Mouse (Mus musculus) layer of hippocampus, postnatal 36 days (tissue): ENCODE measurements around the gene Krt6a. TPM values are rescaled to one million over a fixed set of nuclear protein-coding genes. Genes with fewer than 3 reads are reported as not detected.
"Not testable (repeated sequence)": the region's sequence is repeated elsewhere in the genome, so short reads cannot be mapped to it uniquely, and the experiment has no call there.

Experiments used
- DNase-seq, 2 experiments: peaks; one replicate each; pipeline ENCODE4 v3.0.0; 2022
- total RNA-seq, 2 experiments: library from RNA; stranded (reverse); gene quantifications; 2 replicates each; pipeline ENCODE4 v1.2.3; 2021

The Krt6a gene
- total RNA-seq, result not detected

DNA sequence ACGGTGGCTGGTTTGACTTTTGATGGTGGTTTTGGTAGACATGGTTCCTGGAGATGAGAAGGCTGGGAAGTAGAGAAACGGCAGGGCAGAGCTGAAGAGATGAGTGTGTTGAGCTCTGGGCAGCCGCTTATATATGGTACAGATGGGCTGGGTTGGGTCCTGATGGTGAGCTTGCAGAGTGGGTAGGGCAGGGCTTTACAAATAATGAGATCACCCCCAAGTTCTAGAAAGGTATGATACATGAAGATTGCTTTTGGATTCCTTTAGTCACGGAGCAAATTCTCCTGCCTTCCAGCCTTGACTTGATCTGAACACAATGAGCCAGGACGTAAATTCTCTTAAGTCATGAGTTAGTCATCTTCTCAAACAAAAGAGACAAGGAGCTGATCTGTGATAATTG, at the start of gene Krt6a:
Krt6a (minus strand) TSS at position 101 of the 400 bp plus-strand sequence.
- DNase-seq, result no peak

DNA sequence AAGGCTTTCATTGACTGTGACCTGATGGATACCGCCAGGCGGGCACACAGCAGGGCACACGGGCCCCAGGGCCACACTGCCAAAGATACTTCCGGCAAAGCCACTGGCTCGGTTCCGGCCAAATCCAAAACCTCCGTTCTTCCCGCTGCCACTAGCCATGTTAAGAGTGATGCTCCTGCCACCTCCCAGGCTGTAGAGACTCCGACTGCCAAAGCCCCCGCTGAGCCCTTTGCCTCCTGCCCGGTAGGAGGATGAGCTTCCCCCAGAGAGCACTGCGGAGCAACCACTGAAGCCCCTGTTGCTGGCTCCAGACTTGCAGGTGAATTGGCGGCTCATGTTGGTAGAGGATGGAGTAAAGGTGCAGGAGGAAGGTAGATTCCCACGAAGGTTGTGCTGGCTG, 48.6 kb upstream of the Krt6a start, which contains the start of gene Krt71:
Krt71 (minus strand) TSS at position 399 of the 400 bp plus-strand sequence.
- no peak for DNase-seq

DNA sequence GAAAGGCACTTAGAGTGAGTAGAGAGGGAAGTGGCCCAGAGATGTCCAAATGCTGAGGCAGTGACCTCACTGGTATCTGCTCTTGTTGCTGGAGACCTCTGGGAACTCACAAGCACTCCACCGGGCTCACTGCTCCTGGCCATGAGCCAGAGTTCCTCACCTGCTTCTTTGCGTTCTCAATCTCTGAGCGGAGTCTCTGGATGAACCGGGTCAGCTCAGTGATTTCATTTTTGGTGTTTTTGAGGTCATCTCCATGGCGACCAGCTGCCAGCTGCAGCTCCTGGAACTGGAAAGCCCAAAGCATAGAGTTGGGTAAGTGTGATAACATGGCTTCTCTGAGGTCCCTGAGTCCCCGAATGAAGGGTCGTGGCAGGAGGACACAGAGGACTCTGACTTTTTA, 43.7 kb upstream of the Krt6a start:
- no peak for DNase-seq

DNA sequence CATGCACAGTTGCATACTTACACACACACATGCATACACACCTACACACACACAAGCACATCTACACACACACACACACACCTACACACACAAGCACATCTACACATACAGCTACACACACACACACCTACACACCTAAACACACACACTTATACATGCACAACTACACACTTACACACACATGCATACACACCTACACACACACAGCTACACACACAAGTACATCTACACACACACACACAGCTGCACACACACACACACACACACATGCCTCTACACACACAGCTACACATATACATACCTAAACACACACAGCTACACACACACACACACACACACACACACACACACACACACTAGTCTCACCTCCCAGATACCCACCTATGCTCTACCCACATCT, 36.5 kb upstream of the Krt6a start:
- no peak for DNase-seq

DNA sequence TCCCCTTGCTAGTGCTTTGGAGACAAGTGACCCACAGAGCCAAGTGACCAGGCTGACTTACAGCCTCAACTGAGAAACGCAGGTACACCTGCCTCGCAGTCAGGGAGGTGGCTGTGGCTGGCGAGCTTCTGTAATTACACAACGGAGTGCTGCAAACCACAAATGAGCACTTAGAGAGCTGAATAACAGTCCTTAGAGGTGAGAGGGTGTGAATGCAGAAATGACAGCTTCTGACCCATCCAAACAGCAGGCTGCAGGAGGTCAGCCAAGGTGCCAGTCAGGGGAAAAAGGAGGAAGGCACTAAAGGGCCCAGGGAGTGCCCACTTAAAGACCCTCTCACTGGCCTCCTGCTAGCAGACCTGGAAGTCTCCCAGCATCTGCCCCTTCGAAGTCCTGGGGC, 30.6 kb upstream of the Krt6a start:
- DNase-seq, result no peak

DNA sequence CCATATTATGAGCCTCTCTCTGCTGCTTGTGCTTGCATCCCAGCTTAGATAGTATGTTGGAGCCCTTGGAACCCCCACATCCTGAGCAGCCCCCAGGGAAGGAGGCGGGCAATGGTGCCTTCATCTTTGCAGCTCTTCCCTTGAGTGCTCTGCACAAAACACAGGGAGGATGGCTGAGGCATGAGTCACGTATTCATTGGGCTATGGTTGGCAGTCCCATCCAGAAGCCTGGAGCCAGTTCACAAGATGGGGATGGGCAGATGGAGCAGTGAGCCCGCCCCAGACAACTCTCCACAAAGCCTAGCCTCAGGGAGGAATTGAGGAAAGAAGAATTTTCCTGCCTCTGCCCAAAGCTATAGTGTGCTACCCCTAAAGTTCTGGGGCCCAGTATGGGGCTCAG, 21.7 kb upstream of the Krt6a start:
- no peak for DNase-seq

DNA sequence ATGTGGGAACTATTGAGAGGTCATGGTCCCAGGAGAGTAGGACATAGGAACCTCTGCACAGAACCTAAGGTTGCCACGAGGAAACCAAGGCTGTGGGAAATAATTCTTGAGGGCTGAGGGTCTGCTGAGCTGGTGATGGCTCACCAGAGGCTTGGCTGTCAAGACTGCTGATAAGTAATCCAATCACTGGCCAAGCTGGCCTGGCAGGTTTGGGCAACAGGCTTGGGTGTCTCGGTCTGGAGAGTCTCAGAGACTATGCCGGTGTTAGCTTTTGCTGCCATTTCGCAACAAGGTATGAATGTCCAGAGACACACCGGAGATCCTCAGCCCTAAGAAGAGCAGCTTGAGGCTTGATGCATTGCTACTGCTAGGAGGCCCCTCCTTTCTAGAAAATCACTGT, 20.2 kb upstream of the Krt6a start:
- no peak for DNase-seq

DNA sequence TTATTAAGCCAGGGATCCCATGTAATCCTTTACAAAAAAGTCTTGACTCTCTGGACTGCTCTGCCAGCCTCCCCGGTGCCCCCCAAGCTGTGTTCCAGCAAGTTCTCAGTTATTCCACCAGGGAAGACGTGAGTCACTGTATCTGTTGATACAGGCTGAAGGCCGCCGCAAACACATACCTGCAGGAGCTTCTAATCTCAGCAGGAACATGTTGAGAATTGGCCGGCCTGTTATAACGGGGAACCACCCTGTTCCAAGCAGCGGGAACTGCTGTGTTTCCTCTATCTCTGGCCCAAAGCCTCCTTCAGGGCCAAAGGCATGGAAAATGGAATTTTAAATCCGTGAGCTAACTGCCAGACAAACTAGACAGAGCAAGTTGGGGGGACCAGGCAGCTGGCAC, 19.6 kb upstream of the Krt6a start:
- no peak for DNase-seq

DNA sequence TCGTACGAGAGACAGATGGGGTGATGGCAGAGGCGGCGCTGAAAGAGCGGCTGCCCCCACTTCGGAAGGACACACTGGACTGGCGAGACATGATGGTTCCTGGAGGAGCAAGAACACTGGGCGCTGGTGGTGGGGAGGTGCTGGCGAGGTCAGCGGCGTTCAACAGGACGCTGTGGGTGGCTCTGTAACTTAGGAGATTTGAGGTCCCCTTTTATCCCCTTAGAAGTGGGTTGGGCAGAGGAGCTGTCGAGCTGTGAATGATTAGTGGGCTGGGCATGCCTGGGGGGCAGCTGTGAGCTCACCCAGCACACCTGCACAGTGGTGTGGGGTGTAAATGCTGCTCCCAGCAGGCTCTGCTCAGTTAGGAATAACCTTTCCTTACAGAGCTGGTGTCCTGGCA, 18.6 kb upstream of the Krt6a start, which contains the start of gene Krt5:
Krt5 (minus strand) TSS at position 179 of the 400 bp plus-strand sequence.
- DNase-seq, result no peak

DNA sequence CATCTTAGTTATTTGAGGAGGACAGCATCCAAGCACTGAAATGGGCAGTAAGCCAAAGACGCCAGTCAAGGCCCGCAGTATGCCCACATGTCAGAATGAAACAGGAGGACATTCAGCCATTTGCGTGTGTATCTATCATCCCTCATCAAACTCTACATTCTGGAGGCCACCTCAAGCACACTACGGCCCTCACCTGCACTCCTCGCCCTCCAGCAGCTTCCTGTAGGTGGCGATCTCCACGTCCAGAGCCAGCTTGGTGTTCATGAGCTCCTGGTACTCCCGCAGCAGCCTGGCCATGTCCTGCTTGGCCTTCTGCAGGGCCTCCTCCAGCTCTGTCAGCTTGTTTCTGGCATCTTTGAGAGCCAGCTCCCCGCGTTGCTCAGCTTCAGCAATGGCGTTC, 14.6 kb upstream of the Krt6a start:
- DNase-seq, result no peak

DNA sequence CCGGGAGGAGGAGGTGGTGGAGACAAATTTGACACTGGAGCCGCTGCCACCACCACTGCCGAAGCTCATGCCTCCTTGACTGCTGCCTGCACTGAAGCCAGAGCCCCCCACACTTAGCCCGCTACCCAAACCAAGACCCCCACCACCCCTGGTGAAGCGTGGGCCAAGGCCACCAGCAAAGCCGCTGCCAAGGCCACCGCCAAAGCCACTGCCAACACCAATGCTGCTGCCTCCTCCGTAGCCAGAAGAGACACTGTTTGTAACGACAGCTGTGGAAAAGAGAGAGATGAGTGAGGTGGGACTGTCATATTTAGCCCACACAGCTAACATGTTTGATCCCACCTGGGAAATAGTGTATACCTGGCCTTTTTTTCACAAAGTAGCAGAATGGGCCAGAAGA, 13.3 kb upstream of the Krt6a start:
- DNase-seq, result no peak

DNA sequence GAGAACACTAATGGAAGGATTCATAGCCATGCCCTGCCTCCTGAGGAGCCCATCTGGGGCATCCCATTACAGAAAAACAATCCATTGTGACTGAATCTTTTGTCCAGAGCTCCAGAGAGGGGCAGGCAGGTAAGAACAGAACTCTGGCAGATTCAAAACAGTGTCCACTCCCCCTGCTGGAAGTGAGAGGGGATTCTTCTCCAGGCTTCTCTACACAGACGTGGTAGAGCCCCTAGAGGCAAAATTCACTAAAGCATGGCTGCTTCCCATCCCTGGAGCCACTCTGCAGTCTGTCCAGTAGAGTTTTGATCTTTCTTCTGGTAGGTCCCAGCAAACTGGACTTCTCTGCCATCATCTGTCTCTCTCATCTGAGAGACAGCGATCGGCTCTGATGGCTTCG, 10.0 kb upstream of the Krt6a start:
- no peak for DNase-seq

DNA sequence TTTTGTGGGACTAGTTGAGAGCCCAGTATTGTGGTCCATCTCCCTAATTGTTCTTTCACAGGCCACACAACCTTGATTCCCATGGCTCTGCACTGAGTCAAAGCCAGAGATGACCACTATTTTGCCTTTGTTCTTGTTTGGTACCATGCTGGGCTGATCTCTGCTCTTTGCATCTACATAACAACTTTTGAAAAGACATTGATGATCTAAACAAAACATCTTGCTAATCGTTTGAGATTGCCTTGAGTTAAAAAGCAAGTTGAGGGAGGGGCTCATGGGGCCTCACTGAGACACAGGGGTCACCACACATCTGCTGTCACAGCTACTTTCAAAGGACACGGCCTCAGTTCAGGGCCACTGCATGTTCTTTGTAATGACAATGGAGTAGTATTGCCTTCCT, 8.3 kb upstream of the Krt6a start:
- DNase-seq, result no peak

DNA sequence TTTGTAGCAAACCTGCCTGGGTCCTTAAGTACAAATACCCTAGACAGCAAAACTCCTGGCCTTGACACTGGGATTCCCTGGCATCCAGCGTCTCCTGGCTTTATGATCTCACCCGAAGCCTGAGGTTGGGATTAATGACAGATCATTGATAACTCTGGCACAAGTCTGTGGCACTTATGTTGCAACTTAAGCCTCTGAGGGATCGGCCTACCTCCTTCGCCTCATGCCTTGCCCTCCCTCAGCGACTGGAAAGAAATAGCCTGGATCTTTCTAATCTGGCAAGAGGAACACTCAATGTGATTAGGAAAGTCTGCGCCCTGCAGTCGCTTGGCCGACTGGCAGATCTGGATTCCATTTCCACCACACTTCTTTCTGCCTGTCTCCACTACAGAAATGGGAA, 5.8 kb upstream of the Krt6a start:
- DNase-seq, result no peak

DNA sequence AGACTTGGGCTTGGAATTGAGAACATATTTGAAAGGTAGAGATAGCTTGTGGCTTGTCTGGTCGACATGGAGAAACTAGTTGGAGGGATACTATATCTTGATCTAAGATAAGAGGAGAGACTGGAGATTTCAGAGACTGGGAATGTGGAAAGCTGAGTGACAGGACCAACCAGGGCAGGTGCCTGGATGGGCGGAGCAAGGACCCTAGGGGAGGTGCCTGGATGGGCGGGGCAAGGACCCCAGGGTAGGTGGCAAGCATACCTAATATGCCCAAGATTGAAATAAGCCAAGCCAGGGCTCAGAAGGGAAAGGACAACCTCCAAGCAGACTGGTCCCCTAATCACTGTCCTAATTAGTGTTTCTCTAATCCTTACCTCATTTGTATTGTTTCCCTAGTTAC, 5.1 kb upstream of the Krt6a start:
- no peak for DNase-seq

DNA sequence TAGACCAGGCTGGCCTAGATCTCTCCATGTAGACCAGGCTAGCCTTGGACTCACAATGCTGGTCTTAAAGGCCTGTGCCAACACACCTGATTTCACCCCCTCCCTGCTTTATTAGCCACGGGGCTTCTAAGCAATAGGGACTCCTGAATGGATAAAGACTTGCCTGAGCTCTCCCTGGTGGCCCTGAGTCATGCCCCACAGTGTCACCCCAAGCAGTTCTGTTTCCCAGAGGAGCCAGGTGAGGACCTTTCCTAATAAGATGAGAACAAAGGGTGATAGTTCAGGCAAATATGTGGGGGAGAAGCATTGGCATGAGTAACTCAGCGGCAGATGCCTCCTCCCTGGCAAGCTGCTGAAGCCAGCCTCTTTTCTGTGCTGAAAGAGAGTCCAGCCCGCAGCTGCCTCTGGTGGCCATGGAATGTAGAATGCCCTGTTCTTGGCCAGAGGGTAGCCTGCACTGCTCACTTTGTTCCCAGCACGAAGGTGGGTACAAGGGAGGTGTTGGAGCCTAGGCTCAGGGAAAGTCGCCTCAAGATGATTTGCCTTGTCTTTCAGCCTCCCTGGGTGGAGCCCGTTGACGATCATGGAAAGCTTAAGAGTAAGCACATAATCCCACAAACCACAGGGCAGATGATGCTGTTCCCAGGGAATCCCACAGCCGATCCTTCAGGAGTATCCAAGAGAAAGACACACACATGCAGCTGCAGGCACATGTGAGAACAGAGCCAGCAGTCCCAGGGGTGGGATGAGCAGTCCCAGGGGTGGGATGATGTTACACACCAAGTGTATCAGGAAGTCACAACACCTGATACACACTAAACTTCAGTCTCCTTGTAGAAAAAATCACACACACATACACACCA, 3.5 kb upstream of the Krt6a start:
- peak; percentile 11 to 14 for DNase-seq

DNA sequence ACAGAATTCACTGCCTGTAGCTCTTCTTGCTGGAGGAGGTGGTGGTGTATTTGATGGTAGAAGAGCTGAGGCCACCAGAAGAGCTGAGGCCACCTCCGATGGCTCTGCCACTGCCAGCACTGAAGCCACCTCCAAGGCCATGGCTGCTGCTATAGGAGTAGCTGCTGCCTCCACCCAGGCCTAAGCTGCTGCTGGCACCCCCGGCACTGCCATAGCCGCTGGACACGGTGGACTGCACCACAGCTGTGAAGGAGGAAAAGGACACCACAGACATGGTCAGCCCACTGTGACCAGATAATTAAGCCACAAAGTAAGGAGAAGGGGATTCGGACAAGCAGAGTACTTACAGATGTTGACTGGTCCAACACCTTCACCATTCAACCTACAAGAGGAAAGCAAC, 3.6 kb downstream of the Krt6a start:
- DNase-seq, result not testable (repeated sequence)

DNA sequence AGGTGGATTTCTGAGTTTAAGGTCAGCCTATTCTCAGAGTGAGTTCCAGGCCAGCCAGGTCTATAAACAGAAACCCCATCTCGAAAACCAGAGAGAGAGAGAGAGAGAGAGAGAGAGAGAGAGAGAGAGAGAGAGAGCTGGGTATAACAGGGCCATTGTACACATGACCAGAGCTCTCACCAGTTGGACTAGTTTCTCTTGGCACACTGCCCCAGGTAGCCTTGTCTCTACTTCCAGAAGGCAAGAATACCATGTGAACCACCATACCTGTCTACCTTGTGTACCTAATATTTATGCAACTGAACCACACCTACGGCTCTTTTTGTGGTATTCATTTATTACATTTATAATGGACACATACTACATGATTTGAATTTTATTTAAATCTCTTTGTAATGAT, 5.9 kb downstream of the Krt6a start:
- no peak for DNase-seq

DNA sequence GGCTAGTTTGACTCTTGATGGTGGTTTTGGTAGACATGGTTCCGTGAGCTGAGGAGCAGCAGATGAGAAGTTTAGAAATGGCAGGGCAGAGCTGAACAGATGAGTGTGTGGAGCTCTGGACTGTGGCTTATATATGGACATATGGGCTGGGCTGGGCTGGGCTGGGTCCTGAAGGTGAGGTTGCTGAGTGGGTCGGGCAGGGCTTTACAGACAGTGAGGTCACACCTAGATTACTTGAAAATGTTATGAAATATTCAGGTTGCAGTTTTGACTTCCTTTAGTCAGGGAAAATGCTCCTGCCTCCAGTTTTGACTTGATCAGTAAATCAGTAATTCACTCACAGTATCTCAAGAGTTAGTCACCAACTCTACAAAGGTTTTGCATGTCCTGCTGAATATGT, 13.9 kb downstream of the Krt6a start, which contains the start of gene Krt6b:
Krt6b (minus strand) TSS at position 101 of the 400 bp plus-strand sequence.
- DNase-seq, result no peak

DNA sequence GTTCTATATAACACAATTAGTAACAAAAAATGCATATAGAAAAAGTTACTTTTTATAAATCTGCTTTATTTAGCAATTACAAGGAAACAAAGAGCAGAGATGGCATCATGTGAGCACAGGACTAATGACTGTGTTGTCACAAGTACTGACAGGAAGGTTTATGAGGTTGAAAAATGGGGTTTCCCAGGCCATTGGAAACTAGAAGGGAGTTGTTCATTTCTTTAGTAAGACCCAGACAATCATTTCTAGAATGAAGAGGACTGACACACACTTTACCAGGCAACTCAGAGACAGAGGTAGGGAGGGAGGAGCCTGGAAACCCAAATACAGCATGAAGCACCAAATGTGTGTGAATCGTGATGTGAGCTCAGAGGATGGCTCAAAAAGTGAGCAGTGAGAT, 18.1 kb downstream of the Krt6a start:
- no peak for DNase-seq

DNA sequence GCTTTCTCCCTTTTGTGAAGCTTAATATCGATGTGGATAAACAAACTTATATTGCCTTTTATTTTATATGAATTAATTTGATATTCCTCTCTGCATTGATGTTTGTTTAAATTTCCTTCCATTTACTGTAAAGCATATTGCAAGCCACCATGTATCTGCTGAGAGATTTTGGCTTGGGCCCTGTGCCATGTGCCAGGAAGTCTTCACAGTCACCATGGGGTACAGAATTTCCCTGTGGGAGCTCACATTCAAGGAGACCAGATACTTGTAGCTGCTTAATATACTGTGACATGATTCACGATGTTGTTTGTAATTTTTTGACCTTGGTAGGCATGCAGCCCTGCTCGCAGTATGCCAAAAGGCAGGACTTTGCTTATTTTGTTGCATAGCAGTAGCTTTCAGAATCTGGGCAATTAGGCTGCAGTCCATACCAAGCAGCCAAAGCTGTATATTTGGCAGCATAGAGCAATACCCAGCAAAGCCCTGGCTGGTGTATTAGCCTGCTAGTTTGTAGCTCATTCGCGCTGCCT, 41.3 kb downstream of the Krt6a start:
- DNase-seq, result no peak

DNA sequence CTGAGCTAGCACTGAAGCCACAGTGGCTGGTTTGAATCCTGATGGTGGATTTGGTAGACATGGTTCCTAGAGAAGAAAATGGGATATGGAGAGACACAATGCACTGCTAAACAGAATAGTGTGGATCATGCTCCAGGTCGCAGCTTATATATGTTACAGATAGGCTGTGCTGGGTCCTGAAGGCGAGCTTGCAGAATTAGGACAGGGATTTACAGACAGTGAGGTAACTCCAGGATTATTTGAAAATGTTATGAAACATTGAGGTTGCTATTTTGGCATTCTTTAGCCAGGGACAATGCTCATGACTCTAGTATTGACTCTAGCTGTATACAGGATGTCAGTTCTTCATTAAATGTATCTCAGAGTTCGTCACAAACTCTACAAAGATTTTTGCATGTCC, 46.8 kb downstream of the Krt6a start, which contains the start of gene Gm5478:
Gm5478 (minus strand) TSS at position 101 of the 400 bp plus-strand sequence.
- no peak for DNase-seq
